Mouse (Mus musculus): ENCODE results near the gene Rac3.

Rac3 gene

DNA sequence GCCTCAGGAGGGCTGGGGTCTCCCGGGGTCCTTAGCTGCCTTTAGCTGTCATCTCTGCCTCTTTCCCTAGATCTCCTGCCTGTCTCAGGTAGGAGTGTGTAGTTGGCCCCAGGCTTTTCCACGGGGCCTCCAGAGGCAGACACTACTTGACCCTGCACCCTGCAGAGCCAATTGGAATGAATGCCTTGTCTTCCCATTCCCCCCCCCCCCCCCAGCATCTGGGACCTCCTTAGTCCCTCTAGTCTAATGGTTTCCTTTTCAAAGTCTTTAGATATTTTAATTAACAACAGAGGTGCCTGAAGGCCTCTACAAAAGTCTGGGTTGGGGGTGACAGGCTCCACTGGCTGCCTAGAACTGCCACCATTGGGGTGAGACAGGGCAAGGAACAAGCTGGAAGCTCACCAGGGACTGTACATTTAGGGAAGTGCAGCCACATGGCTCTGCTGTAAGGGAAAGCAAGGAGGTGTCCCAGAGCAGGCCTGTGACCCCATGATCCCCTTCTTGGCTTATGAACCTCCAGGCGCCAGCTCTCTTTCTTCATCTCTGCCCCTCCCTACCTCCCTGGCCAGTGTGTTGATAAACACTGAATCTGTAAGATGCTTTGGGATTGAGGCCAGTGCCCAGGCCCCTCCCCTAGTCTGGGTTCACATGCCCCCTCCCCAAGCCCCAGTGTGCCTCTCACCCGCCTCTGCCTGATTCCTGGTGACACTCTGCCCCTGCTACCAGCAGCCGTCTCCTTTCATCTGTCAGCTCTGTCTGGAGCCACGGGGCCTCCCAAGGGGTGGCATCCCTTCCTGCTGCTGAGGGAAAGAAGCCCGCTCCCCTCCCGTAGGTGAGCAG is 16.6 kb upstream of the Rac3 start:
- no peak for ATAC-seq (ENCODE audit: insufficient number of reproducible peaks, low FRiP score, low TSS enrichment)

DNA sequence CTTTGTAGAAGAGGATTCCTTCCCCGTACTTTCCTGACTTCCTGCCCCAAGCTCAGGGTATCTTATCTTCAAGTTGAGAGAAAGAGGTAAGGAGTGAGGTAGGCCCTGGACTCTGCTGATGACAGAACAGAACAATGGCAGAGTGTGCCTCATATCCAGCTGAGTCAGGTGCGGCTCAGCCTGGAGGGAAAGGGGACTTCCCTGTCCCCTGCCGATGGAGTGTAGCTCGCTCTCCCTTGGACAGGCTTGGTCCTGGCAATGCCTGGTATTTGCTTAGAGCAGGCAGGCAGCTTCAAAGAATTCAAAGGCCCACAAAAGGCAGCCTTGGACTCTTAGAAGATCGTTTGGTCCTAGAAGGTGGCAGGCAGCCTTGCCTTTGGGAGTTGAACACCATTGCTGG is 15.2 kb upstream of the Rac3 start:
- no peak for ATAC-seq (ENCODE audit: insufficient number of reproducible peaks, low FRiP score, low TSS enrichment)

DNA sequence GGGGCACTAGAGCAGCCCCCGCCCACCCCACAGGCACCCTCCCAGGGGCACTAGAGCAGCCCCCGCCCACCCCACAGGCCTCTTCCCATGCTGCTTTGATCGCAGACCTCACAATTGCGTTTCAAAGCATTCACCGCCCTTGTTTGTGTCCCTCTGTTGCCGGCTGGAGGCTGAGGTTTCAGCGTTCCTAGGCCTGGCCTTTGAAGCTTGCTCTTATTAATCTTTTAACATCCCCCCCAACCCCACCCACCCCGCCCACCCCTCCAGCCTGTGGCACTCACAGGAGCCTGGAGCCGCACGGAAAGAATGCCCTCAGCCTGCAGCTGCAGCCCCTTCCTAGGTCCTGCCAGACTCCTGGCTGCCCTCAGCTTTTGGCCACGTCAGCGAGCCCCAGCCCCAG is 14.0 kb upstream of the Rac3 start:
- no peak for ATAC-seq (ENCODE audit: insufficient number of reproducible peaks, low FRiP score, low TSS enrichment)

DNA sequence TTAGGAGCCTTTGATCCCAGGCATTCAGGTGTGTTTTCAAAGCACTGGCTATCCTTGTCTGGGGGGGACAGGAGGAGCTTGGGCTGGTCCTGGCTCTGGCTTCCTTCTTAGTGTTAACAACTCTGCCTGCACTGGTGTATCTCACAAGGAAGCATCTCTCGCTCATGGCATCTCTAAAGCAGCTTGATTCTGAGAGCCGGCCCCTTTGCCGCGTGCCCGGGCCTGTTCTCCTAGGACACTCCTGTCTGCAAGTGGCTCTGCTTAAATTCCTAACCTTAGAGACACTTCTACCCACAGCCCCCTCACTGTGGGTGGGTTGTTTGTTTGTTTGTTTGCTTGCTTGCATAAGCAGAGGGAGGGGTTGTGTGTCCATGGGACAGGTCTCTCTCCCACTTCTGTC is 13.3 kb upstream of the Rac3 start:
- no peak for ATAC-seq (ENCODE audit: insufficient number of reproducible peaks, low FRiP score, low TSS enrichment)

DNA sequence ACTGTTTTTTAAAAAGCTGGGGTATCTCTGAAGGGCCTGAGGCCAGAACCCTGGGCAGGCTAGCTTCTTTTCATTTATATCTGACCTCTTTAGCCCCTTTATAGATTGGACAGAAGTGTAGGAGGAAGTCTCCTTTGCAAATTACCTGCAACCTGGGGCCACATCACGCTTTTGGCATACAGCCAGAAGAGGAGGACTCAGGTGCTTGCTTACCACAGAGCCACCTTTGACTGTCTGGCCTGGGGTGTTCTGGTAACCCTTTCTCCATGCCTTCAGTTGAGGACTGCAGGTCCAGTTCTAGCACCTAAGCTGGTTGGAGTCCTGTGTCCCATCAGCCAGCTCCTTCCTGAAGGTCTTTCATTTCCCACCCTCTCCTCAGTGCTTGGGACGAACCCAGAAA is 11.7 kb upstream of the Rac3 start:
- no peak for ATAC-seq (ENCODE audit: insufficient number of reproducible peaks, low FRiP score, low TSS enrichment)

DNA sequence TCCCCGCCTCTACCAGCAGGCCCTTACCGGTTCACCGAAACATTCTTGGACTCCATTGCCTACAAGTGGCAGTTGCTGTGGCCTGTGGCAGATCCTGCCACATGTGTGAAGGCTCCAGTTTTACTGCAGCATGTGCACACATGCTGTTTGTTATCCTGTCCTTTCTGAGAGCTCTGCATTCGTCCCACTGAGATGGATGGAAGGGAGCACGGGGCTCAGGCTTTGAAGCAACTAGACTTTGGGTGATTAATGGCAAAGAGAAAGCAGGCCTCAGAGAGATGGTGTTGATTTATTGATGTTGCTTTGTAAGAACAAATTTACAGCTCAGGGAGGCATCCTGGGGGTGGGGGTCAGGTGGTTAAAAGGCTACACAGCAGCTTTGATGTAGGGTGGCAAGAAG is 10.6 kb upstream of the Rac3 start:
- ATAC-seq (ENCODE audit: insufficient number of reproducible peaks, low FRiP score, low TSS enrichment) = no peak

DNA sequence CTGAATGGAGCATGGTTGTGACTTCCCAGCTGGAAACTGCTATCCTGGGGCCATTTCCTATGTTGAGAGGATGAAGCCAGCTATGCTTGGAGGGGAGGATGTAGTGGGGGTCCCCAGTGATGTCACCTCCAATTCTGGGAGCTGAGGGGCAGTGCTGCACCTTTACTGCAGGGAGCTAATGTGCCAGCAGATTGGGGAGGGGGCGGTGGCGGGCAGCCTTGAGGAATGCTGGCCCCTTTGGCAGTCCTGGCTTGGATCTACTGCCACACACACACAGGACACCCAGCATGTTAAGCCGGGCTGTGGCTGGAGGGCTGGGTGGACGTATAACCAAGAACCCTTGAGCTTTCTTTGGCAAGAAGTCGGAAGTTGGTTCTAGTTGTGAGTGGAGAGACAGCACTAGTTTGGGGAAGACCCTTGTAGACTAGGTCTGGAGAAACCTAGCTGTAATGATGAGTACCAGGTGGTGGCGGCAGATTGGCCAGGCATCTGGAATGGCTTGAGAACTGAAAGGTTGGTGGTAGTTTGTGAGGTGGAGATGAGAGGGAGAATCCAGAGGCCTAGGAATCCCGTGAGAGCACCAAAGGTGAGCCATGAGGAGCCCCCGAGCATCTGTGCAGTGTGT is 9.2 kb upstream of the Rac3 start:
- no peak for ATAC-seq (ENCODE audit: insufficient number of reproducible peaks, low FRiP score, low TSS enrichment)

DNA sequence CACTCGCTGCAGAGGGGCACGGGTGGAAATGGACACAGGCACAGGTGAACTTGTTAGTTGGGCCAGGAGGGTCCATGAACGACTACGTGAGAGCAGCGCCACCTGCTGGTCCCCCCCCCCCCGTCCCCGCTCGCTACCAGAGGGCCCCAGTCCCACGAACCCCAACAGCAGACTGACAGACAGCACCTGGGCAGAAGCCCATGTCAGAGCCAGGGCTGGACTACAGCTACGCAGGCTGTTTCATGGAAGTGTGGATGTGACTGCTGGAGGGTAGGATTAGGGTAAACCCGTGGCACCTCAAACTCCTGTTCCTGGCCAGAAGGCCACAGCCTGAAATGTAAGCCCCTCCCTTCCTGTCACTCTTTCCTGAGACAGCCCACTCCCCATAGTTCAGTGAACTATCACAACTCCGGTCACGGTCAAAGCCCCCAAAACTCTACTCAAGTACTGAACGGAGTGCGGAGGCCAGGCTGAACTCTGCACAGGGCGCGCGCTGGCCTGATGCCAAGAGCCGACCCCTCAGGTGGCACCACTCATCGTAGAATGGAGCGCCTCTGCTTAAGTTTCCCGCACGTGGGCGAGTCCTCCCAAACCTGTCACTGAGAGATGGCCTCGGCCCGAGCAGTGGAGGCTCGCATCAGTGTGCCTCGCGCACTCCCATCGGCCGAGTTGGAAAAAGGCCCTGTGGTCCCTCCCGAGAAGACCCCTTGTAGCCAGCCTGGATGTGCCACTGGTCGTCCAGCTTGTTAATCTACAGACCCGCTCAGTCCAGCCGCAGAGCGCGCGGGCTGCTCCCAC is 8.3 kb upstream of the Rac3 start:
- ATAC-seq (ENCODE audit: insufficient number of reproducible peaks, low FRiP score, low TSS enrichment) = no peak

DNA sequence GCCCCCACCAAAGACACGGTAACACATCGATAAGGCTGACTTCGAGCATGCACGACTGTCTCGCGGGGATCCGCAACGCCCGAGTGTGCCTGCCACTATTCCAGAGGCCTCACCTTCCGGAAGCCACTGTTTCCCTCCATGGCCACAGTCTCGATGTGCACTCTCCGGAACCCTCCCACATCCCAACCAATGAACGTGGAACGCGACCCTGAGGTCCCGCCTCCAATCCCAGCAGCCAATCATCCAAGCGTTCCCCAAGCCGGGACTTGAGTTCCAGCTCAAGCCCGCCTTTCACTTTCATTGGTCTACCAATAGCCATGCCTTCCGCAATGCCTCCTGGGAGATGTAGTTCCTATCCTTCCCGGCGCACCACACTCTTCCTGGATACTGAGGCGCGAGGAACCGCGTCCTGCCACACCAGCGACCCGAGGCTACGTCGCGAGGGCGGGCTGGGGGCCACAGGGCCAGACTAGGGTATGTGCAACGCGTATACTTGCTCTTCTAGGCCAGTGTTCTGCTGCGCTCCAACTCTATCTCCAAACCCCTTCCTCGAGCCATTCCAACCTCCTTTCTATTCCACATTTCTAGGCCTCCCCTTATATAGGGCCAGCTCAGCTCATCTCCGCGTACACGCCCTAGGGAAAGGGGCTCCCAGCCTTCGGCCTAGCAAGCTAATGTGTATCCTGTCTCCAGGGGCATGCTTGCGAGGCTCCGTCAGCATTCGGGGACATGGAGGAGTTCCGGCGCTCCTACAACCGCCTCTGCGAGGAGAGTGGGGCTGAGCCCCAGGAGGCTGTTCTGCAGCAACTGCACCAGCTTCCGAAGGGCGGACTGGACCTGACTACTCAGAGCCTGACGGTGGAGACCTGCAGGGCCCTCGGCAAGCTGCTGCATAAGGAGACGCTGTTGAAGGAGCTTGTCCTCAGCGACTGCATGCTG is 7.4 kb upstream of the Rac3 start, which contains the start of the genes Cenpx and Lrrc45:
Gene Cenpx, minus strand, starts transcription at position 159 of the 939 bp plus-strand sequence.
Gene Lrrc45, plus strand, starts transcription at position 346 of the 939 bp plus-strand sequence.
- ATAC-seq (ENCODE audit: insufficient number of reproducible peaks, low FRiP score, low TSS enrichment) = peak; percentile 97

DNA sequence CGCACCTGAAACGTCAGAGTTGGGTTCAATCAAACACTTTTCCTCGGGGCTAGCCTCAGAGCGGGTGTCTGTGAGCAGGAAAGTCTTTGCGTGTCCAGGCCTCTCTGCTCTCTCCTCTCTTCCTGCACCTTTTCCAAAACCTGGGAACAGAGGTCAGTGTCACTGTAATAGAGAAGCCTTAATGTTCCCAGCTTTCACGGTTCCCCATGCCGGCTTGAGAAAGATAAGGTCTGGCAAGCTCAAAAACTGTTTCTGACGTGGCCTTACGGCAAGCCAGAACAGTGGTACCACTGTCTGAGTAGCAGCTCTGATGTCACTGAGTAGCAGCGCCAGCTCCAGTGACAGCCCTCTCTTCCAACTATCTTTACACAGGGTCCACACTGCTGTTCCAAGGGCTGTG is 6.7 kb upstream of the Rac3 start:
- ATAC-seq (ENCODE audit: insufficient number of reproducible peaks, low FRiP score, low TSS enrichment) = no peak

DNA sequence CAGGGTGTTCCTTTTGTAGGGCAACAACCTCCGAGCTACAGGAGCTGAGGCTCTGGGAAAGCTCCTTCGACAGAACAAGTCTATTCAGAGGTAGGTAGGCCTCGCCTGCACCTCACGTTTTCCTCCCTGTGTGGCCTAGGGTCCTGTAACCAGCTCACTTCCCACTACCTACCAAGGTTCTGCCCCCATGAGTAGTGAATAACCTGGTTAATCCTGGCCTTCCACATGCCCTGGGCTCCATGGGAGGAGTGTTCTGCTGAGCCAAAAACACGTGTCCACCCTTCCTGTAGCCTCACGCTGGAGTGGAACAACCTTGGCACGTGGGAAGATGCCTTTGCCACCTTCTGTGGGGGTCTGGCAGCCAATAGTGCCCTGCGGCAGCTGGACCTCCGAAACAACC is 6.1 kb upstream of the Rac3 start:
- ATAC-seq (ENCODE audit: insufficient number of reproducible peaks, low FRiP score, low TSS enrichment) = no peak

DNA sequence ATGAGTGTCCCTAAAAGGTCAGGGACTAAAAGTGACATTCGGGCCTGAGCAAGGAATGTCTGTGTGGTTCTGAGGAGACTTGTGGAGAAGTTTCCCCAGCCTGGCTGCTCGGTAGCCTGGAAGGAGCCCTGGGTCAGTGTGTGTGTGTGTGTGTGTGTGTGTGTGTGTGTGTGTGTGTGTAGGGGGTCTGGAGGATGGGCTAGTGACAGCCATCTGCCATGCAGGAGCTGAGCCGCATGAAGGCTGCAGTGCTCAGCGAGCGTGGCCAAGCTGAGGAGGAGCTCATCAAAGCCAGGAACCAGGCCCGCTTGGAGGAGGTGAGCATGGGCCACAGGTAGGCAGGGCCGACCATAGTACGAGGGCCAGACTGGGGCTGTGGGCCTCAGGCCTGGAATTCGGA is 2.0 kb upstream of the Rac3 start:
- no peak for ATAC-seq (ENCODE audit: insufficient number of reproducible peaks, low FRiP score, low TSS enrichment)

DNA sequence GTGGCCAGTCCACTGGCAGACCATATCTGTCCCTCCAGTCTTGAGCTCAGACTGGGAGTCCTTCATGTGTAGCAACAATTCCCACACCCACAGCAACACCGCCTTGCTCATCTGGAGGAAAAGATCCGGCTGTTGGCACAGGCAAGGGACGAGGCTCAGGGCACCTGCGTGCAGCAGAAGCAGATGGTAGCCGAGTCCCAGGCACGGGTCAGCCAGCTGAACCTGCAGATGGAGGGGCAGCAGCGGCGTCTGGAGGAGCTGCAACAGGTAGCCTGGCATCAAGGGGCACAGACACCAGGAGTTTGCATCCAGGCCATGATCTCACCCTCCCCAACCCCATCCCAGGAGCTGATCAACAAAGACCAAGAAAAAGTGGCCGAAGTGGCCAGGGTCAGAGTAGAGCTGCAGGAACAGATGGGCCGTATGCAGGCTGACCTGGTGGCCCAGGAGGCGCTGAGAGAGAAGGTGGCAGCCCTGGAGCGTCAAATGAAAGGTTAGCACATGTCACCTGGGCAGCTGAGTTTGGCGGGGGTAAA is 1.4 kb upstream of the Rac3 start:
- no peak for ATAC-seq (ENCODE audit: insufficient number of reproducible peaks, low FRiP score, low TSS enrichment)

DNA sequence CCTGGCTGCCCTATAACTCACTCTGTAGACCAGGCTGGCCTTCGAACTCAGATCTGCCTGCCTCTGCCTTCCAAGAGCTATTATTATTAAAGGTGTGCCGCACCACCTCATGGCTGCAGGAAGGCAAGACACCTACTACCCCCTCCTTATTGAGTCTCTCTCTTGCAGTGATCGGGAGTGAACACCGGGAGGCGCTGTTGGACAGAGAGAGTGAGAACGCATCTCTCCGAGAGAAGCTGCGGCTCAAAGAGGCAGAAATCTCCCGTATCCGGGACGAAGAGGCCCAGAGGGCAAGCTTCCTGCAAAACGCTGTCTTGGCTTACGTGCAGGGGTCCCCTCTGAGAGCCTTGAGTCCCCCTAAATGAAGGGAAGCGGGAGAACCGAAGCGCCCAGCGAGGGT is 820 bp upstream of the Rac3 start:
- peak; percentile 51; the same call in 1 of the 2 replicates for ATAC-seq (ENCODE audit: insufficient number of reproducible peaks, low FRiP score, low TSS enrichment)

DNA sequence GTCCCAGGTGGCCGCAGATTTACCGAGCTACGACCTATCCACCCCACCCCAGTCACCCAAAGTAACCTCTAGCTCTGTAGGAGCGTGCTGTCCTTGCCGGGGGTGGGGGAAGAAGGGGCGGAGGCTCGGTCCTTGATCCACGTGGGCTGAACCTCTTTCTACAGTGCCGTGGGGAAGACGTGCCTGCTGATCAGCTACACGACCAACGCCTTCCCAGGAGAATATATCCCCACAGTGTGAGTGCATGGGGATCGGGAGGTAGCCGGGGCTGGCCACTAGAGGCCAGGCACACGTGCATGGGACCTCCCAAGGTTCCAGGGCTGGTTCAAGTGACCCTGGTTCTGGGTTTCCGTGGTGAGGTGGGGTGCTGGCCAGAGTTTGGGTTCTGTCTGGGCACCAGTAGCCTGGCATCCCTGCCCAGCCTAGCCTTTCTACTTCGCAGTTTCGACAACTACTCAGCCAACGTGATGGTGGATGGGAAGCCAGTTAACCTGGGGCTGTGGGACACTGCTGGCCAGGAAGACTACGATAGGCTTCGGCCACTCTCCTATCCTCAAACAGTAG is 879 bp downstream of the Rac3 start:
- ATAC-seq (ENCODE audit: insufficient number of reproducible peaks, low FRiP score, low TSS enrichment) = no peak

DNA sequence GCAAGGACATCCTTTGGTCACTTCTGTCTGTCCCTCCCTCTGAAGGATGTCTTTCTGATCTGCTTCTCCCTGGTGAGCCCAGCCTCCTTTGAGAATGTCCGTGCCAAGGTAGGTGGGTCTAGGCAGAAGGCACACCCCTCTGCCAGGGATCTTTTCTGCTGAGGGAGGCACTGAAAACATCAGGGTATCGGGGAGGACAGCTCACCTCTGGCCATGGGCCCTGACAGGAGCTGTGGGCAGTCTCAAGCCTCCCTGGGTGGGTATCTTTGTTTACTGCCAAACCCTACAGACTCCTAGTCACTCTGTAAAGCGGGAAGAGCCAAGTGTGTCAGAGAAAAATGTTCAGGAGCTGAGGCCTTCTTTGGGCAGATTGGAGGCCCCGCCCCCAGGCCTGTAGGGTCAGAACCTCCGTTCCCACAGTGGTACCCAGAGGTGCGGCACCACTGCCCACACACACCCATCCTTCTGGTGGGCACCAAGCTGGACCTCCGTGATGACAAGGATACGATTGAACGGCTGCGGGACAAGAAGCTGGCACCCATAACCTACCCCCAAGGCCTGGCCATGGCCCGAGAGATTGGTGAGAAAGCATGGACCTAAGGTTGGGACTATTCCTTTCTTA is 1.6 kb downstream of the Rac3 start:
- ATAC-seq (ENCODE audit: insufficient number of reproducible peaks, low FRiP score, low TSS enrichment) = no peak

DNA sequence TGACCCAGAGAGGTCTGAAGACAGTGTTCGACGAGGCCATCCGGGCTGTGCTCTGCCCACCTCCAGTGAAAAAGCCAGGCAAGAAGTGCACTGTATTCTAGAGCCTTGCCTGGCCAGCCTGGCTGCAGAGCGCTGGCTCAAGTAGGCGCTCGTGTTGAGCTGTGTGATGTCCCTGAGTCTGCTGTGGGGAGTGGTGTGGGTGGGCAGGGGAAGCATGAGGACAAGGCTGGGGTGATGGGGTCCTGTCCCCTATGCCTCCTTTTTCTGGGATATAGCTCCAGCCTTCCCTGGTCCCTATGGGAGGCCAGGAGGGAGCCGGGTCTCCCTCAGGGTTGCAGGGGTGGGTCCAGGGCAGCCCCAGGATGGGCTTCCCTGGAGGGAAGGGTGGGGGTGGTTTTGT is 2.2 kb downstream of the Rac3 start:
- ATAC-seq (ENCODE audit: insufficient number of reproducible peaks, low FRiP score, low TSS enrichment) = no peak

DNA sequence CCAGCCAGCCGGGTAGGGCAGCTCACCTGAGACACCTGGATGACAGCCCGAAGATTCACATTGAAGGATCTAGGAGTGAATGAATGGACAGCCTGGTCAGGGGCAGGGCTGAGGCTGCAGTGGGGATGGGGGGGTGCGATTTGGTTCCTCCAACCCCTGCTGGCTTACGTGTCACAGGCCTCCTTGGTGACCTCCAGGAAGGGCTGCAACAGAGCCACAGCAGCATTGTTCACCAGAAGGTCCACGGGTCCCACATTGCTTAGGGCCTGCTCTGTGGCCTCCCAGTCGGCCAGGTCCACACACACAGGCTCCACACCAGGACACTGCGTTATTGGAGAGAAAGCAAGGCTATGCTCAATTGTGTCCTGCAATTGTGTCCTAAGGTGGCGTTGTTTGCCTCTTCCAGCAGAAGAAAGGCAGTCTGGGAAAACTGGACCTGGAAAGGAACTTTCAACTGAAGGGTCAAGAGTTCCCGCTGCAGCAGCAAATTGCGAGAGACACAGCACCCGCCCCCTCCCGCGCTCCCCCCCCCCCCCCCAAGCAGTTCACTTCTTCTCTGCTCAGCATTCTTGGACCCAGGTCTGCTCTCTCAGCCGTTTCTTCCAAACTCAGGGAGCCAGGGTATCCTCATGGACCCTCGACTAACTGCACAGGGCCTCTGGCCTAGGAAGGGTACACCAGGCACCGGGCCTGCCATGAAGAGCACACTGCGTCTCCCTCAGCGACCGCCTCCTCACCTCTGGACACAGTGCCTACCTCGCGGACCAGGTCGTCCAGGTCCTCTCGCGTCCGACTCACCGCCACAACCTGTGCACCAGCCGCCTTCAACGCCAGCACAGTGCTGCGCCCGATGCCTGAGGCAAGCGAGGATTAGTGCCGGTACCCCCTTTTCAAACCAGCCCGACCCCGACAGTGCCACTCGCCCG is 5.2 kb downstream of the Rac3 start:
- no peak for ATAC-seq (ENCODE audit: insufficient number of reproducible peaks, low FRiP score, low TSS enrichment)

Measured in cerebellum, adult (tissue).